Mouse (Mus musculus) liver, postnatal 0 days (tissue): Measurements from ENCODE around the gene Col4a3. TPM values are rescaled to one million over a fixed set of nuclear protein-coding genes. Genes with fewer than 3 reads are reported as not detected.
A peak's percentile ranks its signal among the peaks of the same experiment; 100 is the strongest.

Experiments used
- ATAC-seq: fragments of 200-750 bp; cut with Nextera tagmentation; 2 replicates; pipeline ENCODE4 v1.8.0; 2017; ENCODE audit warnings: mild to moderate bottlenecking, moderate library complexity
- DNase-seq: peaks from one replicate; pipeline ENCODE4 v3.0.0-alpha.2; 2016
- H3K27ac ChIP-seq: fragments of 300-500 bp; sonication (generic); 2 replicates; pipeline ENCODE4 v1.5.1; 2014; ENCODE audit warnings: antibody characterized with exemption, moderate library complexity, mild to moderate bottlenecking, low read depth
- H3K27me3 ChIP-seq: fragments of 300-500 bp; sonication (generic); 2 replicates; pipeline ENCODE4 v1.6.1; 2014; ENCODE audit warnings: low read length, control low read depth, mixed read lengths; ENCODE audit not compliant: insufficient read depth
- H3K36me3 ChIP-seq: fragments of 300-500 bp; sonication (generic); replicated peaks from 2 replicates; pipeline ENCODE4 v1.6.1; 2014; ENCODE audit warnings: mild to moderate bottlenecking, control low read depth, low read length, moderate library complexity, mixed read lengths; ENCODE audit not compliant: insufficient read depth
- H3K4me1 ChIP-seq: fragments of 300-500 bp; sonication (generic); 2 replicates; pipeline ENCODE4 v1.6.1; 2014; ENCODE audit warnings: antibody characterized with exemption, mild to moderate bottlenecking, control low read depth; ENCODE audit not compliant: insufficient read depth
- H3K4me2 ChIP-seq: fragments of 300-500 bp; sonication (generic); 2 replicates; pipeline ENCODE4 v1.6.1; 2014; ENCODE audit warnings: low read depth, mild to moderate bottlenecking, low read length, moderate library complexity, mixed read lengths
- H3K4me3 ChIP-seq: fragments of 300-500 bp; sonication (generic); 2 replicates; pipeline ENCODE4 v1.5.1; 2014; ENCODE audit warnings: low read depth, low read length
- H3K9ac ChIP-seq: fragments of 300-500 bp; sonication (generic); replicated peaks from 2 replicates; pipeline ENCODE4 v1.6.1; 2014; ENCODE audit warnings: mild to moderate bottlenecking, moderate library complexity
- H3K9me3 ChIP-seq: fragments of 300-500 bp; sonication (generic); 2 replicates; pipeline ENCODE4 v1.6.1; 2016; ENCODE audit warnings: mild to moderate bottlenecking, control low read depth, low read length, mixed read lengths
- CTCF ChIP-seq: sonication (generic); IDR thresholded peaks from 2 replicates; pipeline ENCODE4 v1.5.1; 2016; ENCODE audit warnings: antibody characterized with exemption, low read depth
- EP300 ChIP-seq: IDR thresholded peaks from 2 replicates; pipeline ENCODE4 v1.6.1; 2016; ENCODE audit warnings: antibody characterized with exemption, low read depth, mild to moderate bottlenecking
- WGBS: fragments of 180-500 bp; shearing (Covaris S2); extraction: QIAGEN DNeasy Blood & Tissue Kit; methylation state at CpG from one replicate; pipeline ENCODE4 v1.1.7; 2014; ENCODE audit not compliant: insufficient replicate concordance; 5-methylcytosine and 5-hydroxymethylcytosine counted together
- polyA plus RNA-seq: library from polyadenylated mRNA; unstranded; fragments of >200 nt; fragmentation: Nextera tagmentation; extraction: Ambion mirVana; gene quantifications from 2 replicates; pipeline ENCODE4 v1.2.1, GENCODE M21; 2015

The Col4a3 gene
- polyA plus RNA-seq, 1 experiment from 2014 or later = 0.27 TPM

- H3K4me3 ChIP-seq = no peak overlapping the region
- TF ChIP-seq EP300 (no peak), CTCF (no peak)
- no peak for ATAC-seq
Observed at GRCm38 (mm10) chr1:82741539-82741938, 154.8 kb downstream of the Col4a3 start.

DNA sequence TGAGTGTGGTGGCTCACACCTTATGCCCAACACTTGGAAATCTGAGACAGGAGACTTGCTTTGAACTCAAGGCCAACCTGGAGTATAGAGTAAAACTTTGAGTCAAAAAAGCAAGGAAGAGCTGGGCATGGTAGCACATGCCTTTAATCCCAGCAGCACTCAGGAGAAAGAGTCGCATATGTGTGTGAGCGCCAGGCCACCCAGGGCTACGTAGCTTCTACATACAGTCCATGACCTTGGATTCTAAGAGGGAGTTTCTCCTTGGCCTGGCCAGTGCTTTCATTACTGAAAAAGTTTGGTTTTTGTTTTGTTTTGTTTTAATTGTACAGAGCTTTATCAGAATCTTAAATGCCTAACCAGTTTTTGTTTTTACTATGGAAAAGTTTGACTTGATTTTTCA, 157.2 kb downstream of the Col4a3 start:
- no peak overlapping the region for H3K9ac ChIP-seq
- H3K4me1 ChIP-seq = no peaks in the 10 kb centered on the region
- H3K4me2 ChIP-seq = no peak overlapping the region
- DNase-seq (no peak), ATAC-seq (no peak)
- no peaks in the 10 kb centered on the region for H3K9me3 ChIP-seq
- peaks cover 52% of the 10 kb centered on the region for H3K36me3 ChIP-seq
- no peak overlapping the region for H3K27ac ChIP-seq
- 86% methylated on average over 3 of the region's 3 CpGs for WGBS
- no peak overlapping the region for H3K4me3 ChIP-seq
- no peaks in the 10 kb centered on the region for H3K27me3 ChIP-seq
- TF ChIP-seq EP300 (no peak), CTCF (no peak)

More at GRCm38 (mm10) chr1:82741539-82741938, 154.8 kb downstream of the Col4a3 start:
- WGBS = 85% methylated on average over 7 of the region's 7 CpGs
- H3K9me3 ChIP-seq = no peaks in the 10 kb centered on the region
- no peak overlapping the region for H3K4me2 ChIP-seq
- H3K27me3 ChIP-seq = no peaks in the 10 kb centered on the region
- no peak overlapping the region for H3K9ac ChIP-seq
- DNase-seq = no peak
- peaks cover 46% of the 10 kb centered on the region for H3K36me3 ChIP-seq
- H3K4me1 ChIP-seq = no peaks in the 10 kb centered on the region
- H3K27ac ChIP-seq = no peak overlapping the region

- no peaks in the 10 kb centered on the region for H3K4me1 ChIP-seq
- no peak overlapping the region for H3K4me3 ChIP-seq
- no peak overlapping the region for H3K9ac ChIP-seq
- H3K9me3 ChIP-seq = no peaks in the 10 kb centered on the region
- H3K27me3 ChIP-seq = no peaks in the 10 kb centered on the region
- no peak overlapping the region for H3K27ac ChIP-seq
- peaks cover 54% of the 10 kb centered on the region for H3K36me3 ChIP-seq
- no peak overlapping the region for H3K4me2 ChIP-seq
- TF ChIP-seq EP300 (no peak), CTCF (no peak)
- WGBS = 88% methylated on average over 4 of the region's 4 CpGs
- ATAC-seq (no peak), DNase-seq (no peak)
Observed at GRCm38 (mm10) chr1:82746408-82746807, 159.7 kb downstream of the Col4a3 start.

DNA sequence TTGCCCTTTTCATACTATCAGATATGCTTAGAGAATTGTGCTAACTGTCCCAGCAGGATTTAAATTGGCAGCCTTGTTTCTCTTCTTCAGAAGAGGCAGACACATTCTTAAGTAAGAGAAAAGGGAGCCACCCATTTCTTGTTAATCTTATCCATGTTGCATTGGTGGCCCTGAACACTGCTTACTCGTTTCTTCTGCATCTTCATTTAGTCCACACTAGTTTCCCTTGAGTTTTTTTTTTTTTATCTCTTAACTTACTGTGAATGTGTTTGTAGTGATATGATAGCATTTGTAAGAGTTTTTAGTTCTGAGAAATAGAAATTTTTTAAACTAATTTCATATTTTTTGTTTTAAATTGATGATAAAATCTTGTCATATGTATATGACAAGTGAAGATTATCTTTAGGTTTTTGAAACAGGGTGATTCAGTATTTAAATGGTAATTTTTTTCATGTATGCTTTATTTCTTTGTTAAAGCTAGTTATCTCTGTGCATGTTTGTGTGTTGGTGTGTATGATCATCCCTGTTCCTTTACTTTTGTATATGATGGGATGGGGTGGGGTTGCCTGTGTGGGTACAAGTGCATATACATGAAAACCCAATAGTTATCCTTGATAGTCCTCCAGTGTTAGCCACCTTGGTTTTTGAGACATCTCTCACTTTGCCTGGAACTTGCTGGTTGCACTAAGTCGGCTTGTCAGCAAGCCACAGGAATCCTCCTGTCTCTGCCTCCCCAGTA, 161.2 kb downstream of the Col4a3 start:
- TF ChIP-seq EP300 (no peak), CTCF (no peak)
- Histone ChIP-seq H3K27ac (no peak overlapping the region), H3K9ac (no peak overlapping the region), H3K4me1 (no peaks in the 10 kb centered on the region), H3K4me3 (no peak overlapping the region), H3K9me3 (no peaks in the 10 kb centered on the region), H3K27me3 (no peaks in the 10 kb centered on the region), H3K36me3 (peaks cover 55% of the 10 kb centered on the region), H3K4me2 (no peak overlapping the region)
- 68% methylated on average over 2 of the region's 2 CpGs for WGBS
- DNase-seq (no peak), ATAC-seq (no peak)

- no peaks in the 10 kb centered on the region for H3K4me1 ChIP-seq
- ATAC-seq (no peak), DNase-seq (peak; percentile 33)
- TF ChIP-seq CTCF = peak; percentile 65
- TF ChIP-seq EP300 = no peak
- no peak overlapping the region for H3K9ac ChIP-seq
- WGBS = 73% methylated on average over 1 of the region's 1 CpGs
- H3K36me3 ChIP-seq = peaks cover 15% of the 10 kb centered on the region
- H3K4me2 ChIP-seq = no peak overlapping the region
- no peak overlapping the region for H3K27ac ChIP-seq
- H3K27me3 ChIP-seq = no peaks in the 10 kb centered on the region
- no peaks in the 10 kb centered on the region for H3K9me3 ChIP-seq
- H3K4me3 ChIP-seq = no peak overlapping the region
Observed at GRCm38 (mm10) chr1:82759520-82759919, 172.8 kb downstream of the Col4a3 start.

DNA sequence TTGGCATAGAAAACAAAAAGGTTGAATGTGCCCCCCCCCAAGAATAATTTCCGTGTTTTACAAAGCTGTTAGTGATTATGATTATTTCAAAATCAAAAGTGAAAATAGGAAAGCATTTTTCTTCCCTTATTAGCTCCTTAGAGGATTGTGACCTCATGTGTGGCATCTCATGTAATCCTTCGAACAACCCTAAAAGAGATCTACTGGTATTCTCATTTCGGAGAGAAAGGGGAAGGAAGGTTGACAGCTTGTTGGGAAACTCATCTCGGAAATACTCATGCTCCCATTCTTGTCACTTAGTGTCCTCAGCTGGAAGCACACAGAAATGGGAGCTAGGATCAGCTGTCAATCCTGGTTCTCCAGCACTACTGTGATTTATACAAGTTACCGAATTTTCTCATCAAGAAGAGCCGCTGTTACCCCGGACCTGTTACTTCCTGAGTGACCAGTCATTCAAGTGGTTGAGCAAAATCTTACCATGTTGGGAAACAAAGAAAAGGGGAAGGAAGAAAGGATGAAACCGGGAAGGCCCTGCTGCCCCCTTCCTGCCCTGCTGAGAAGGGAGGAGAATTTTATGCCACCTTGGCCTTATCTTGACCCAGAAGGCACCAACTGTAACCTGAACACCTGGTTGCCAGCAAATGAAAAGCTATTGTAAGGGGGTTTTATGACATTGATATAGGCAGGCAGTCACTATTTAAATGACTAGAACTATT, 174.9 kb downstream of the Col4a3 start:
- H3K27me3 ChIP-seq = no peaks in the 10 kb centered on the region
- 0 out of 2 replicates have a peak overlapping the region, but pooled peaks have one; percentile 8 for H3K4me2 ChIP-seq
- H3K9ac ChIP-seq = no peak overlapping the region
- no peaks in the 10 kb centered on the region for H3K4me1 ChIP-seq
- peak overlapping the region; percentile 50; the same call in 1 of the 2 replicates for H3K27ac ChIP-seq
- DNase-seq (no peak), ATAC-seq (peak; percentile 47; the same call in 1 of the 2 replicates)
- WGBS = 65% methylated on average over 8 of the region's 8 CpGs
- peaks cover 3% of the 10 kb centered on the region; the same call in 1 of the 2 replicates for H3K36me3 ChIP-seq
- no peaks in the 10 kb centered on the region for H3K9me3 ChIP-seq
- H3K4me3 ChIP-seq = no peak overlapping the region
- TF ChIP-seq EP300 = no peak
- TF ChIP-seq CTCF = no peak
